Mouse (Mus musculus) cortical plate, adult 2 months (tissue): Measurements from ENCODE around the gene Nt5c1a.

Source experiments
- CTCF ChIP-seq: fragments of 200-500 bp; IDR thresholded peaks from 2 replicates; pipeline ENCODE4 v1.5.1; 2011; ENCODE audit warnings: mild to moderate bottlenecking, control low read depth, low read length; ENCODE audit not compliant: insufficient read depth; ENCODE audit errors: extremely low read depth
- POLR2A ChIP-seq: fragments of 200-500 bp; IDR thresholded peaks from 2 replicates; pipeline ENCODE4 v1.6.1; 2011; ENCODE audit warnings: mild to moderate bottlenecking, low read length, control low read depth; ENCODE audit not compliant: insufficient read depth; ENCODE audit errors: extremely low read depth

GRCm38 (mm10) chr4:123235835-123236430, 34.6 kb downstream of the Nt5c1a start:
- no peak for TF ChIP-seq CTCF
- TF ChIP-seq POLR2A, result no peak
